Mouse (Mus musculus) forebrain, embryonic 13.5 days (tissue): ENCODE measurements at regions not wholly inside any gene's neighbourhood (a gene's known extent, or its start where the extent isn't known, plus 50 kb on each side); places are given as distances from the start of the nearest gene placed in this dataset.
A peak's percentile ranks its signal among the peaks of the same experiment; 100 is the strongest.

ENCODE experiments used
- ATAC-seq: fragments of 200-750 bp; cut with Nextera tagmentation; 2 replicates; pipeline ENCODE4 v1.8.0; 2017
- H3K27ac ChIP-seq: fragments of 300-500 bp; sonication (generic); 2 replicates; pipeline ENCODE4 v1.5.1; 2015; ENCODE audit warnings: inconsistent platforms, mild to moderate bottlenecking, moderate library complexity
- H3K27me3 ChIP-seq: fragments of 300-500 bp; sonication (generic); 2 replicates; pipeline ENCODE4 v1.6.1; 2015; ENCODE audit warnings: mild to moderate bottlenecking, inconsistent platforms
- H3K36me3 ChIP-seq: fragments of 300-500 bp; sonication (generic); 2 replicates; pipeline ENCODE4 v1.6.1; 2015; ENCODE audit warnings: mild to moderate bottlenecking, inconsistent platforms; ENCODE audit not compliant: poor library complexity, severe bottlenecking
- H3K4me1 ChIP-seq: fragments of 300-500 bp; sonication (generic); 2 replicates; pipeline ENCODE4 v1.6.1; 2015; ENCODE audit warnings: inconsistent platforms
- H3K4me2 ChIP-seq: fragments of 300-500 bp; sonication (generic); 2 replicates; pipeline ENCODE4 v1.6.1; 2015; ENCODE audit warnings: inconsistent platforms, mild to moderate bottlenecking, moderate library complexity
- H3K4me3 ChIP-seq: fragments of 300-500 bp; sonication (generic); 2 replicates; pipeline ENCODE4 v1.5.1; 2015; ENCODE audit warnings: mild to moderate bottlenecking, inconsistent platforms
- H3K9ac ChIP-seq: fragments of 300-500 bp; sonication (generic); 2 replicates; pipeline ENCODE4 v1.6.1; 2015; ENCODE audit warnings: mild to moderate bottlenecking, inconsistent platforms
- H3K9me3 ChIP-seq: fragments of 300-500 bp; sonication (generic); replicated peaks from 2 replicates; pipeline ENCODE4 v1.6.1; 2016; ENCODE audit warnings: inconsistent platforms
- WGBS: fragments of 180-500 bp; shearing (Covaris S2); methylation state at CpG from one replicate; pipeline ENCODE4 v1.1.7; 2015; 5-methylcytosine and 5-hydroxymethylcytosine counted together

DNA sequence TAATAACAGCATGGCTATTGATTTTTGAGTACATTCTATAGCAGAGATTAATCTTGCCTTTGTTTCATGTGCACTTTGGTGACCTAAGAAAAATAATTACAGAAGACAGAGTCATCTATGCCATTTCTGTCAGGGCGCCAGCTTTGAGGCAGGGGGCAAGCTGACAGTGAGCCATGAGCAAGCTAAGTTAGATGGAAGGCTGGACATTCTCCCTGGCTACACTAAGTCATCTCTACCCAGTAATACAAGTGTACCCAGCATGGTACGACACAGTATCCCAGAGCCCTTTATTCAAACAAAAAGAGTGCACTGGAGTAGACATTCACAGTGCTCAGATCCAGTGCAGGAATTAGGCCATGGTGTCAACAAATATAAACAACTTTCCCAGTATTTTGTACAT, 549.6 kb upstream of the Lcorl start:
- Histone ChIP-seq H3K9ac (no peak overlapping the region), H3K9me3 (no peaks in the 10 kb centered on the region), H3K36me3 (no peaks in the 10 kb centered on the region), H3K27ac (no peak overlapping the region), H3K4me2 (no peak overlapping the region), H3K4me3 (no peak overlapping the region), H3K4me1 (no peaks in the 10 kb centered on the region), H3K27me3 (no peaks in the 10 kb centered on the region)
- no peak for ATAC-seq
- WGBS: 67% methylated on average over 2 of the region's 2 CpGs

DNA sequence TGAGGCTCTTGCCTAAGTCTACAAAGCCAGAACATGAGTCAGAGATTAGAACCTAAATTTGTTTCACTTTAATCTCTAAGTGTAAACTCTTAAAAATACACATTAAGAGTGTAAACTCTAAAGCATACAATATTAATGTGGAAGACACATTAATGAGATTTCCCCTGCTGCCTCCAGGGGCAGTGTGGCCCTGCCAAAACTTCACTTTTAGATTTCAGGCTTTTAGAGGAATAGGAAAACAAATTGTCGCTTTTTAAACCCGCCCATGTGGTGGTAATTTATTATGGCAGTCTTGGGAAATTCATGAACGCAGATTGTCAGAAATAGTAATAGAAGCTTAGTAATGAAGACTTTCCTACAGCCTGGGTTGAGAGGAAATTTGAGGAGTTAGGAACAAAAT, 549.0 kb upstream of the Lcorl start:
- Histone ChIP-seq H3K9ac (no peak overlapping the region), H3K4me3 (no peak overlapping the region), H3K27ac (no peak overlapping the region), H3K27me3 (no peaks in the 10 kb centered on the region), H3K36me3 (no peaks in the 10 kb centered on the region), H3K4me2 (no peak overlapping the region), H3K4me1 (no peaks in the 10 kb centered on the region), H3K9me3 (no peaks in the 10 kb centered on the region)
- no peak for ATAC-seq
- WGBS: 56% methylated on average over 3 of the region's 3 CpGs

DNA sequence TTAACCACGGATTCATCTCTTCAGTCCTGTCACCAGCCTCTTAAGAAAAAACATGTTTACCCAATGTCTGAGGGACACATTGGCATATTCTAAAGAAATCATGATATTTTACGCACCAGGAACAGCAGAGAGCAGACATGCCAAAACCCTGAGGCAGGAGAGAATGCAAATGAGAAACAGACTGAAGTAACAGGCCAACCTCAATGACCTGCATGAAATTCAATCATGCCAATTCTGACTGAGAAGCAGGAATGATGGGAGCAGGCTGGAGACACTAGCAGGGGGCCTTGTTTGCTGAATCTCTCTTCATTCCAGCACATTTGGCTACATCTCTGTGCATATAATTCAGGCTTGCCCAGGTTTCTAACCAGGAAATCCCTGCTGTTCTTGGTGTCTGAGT, 529.2 kb upstream of the Lcorl start:
- H3K36me3 ChIP-seq: no peaks in the 10 kb centered on the region
- no peak overlapping the region for H3K4me3 ChIP-seq
- H3K9me3 ChIP-seq: no peaks in the 10 kb centered on the region
- no peak overlapping the region for H3K9ac ChIP-seq
- no peak for ATAC-seq
- no peaks in the 10 kb centered on the region for H3K27me3 ChIP-seq
- no peak overlapping the region for H3K4me2 ChIP-seq
- no peak overlapping the region for H3K27ac ChIP-seq
- 76% methylated on average over 2 of the region's 2 CpGs for WGBS
- no peaks in the 10 kb centered on the region for H3K4me1 ChIP-seq

DNA sequence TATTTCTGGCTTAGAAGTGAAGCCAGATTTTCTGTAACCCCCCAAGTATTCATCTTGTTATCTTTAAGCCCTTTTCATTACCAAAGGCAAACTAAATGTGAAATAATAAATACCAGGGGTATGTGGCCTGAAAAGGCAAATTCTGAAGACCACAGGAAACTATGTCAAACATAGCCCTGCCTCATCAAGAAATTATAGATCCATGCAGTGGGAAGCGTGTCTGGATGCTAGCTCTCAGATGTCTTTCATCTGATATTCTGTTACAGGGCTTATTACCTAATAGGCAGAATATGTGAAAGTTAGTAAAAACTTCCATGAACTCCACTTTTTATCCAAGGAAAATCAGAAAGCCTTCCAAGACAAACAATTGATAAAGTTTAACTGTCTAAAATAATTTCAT, 509.9 kb upstream of the Lcorl start:
- Histone ChIP-seq H3K36me3 (no peaks in the 10 kb centered on the region), H3K27ac (no peak overlapping the region), H3K27me3 (no peaks in the 10 kb centered on the region), H3K9ac (no peak overlapping the region), H3K4me3 (no peak overlapping the region), H3K9me3 (no peaks in the 10 kb centered on the region), H3K4me1 (no peaks in the 10 kb centered on the region), H3K4me2 (no peak overlapping the region)
- 94% methylated on average over 1 of the region's 1 CpGs for WGBS
- ATAC-seq: no peak

DNA sequence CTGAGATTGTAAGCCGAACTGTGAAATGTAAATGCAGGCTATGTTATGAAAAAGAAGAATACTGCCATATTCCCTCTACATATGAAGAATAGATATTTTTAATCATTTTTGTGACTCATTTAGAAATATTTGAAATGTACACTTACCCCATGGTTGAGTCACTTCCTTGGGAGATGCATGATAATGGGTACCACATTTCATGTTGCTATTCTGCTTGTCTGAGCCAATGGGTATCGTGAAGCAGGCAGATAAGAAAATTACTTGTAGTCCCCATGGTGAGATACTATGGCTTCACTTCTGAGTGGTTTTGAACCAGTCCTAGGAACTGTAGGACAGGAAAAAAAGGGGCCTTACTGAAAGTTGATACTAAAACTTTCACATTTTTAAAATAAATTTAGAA, 506.2 kb upstream of the Lcorl start:
- no peak overlapping the region for H3K4me2 ChIP-seq
- H3K27me3 ChIP-seq: no peaks in the 10 kb centered on the region
- no peak for ATAC-seq
- no peaks in the 10 kb centered on the region for H3K4me1 ChIP-seq
- H3K27ac ChIP-seq: no peak overlapping the region
- H3K9me3 ChIP-seq: no peaks in the 10 kb centered on the region
- H3K9ac ChIP-seq: no peak overlapping the region
- H3K36me3 ChIP-seq: no peaks in the 10 kb centered on the region
- WGBS: 97% methylated on average over 2 of the region's 2 CpGs
- H3K4me3 ChIP-seq: no peak overlapping the region

DNA sequence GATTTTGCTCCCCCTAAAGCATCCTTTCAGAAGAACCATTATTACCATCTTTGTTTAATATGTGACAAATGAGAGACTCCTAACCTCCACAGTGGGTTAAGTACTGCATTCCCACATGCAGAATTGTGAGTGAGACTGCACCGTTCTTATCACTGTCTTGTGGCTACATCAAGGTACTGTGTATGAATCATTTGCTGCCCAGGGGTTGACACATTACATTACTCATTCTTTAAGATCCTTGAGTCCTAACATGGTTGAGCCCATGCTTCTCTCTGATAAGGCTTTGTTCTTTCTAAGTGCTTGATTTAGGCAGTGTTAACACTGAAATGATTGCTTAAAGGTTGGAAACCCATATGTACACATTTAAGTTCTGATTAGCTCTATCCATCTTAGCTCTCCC, 504.2 kb upstream of the Lcorl start:
- Histone ChIP-seq H3K27ac (no peak overlapping the region), H3K4me2 (no peak overlapping the region), H3K27me3 (no peaks in the 10 kb centered on the region), H3K36me3 (no peaks in the 10 kb centered on the region), H3K4me1 (no peaks in the 10 kb centered on the region), H3K9ac (no peak overlapping the region), H3K9me3 (no peaks in the 10 kb centered on the region), H3K4me3 (no peak overlapping the region)
- no peak for ATAC-seq
- 91% methylated on average over 1 of the region's 1 CpGs for WGBS

DNA sequence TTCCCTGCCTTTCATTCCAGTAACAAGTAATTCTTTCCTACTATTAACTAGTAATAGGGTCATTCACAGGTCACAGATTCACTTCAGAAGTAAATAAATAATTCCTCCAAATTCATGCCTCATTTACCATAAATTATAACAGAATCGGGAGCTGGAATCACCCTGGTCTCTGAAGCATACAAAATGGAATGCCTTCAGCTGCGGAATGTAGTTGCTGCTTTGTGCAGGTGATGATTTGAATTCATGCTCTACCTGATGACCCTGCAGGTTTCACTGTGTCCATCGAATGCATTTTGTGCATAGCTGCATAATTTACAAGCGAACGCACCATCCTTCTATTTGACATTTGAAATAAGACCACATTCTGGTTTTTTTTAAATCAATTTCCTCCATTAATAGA, 491.0 kb upstream of the Lcorl start:
- no peaks in the 10 kb centered on the region for H3K27me3 ChIP-seq
- no peak overlapping the region for H3K27ac ChIP-seq
- WGBS: 39% methylated on average over 5 of the region's 5 CpGs
- ATAC-seq: no peak
- H3K4me3 ChIP-seq: no peak overlapping the region
- H3K36me3 ChIP-seq: no peaks in the 10 kb centered on the region
- no peaks in the 10 kb centered on the region for H3K9me3 ChIP-seq
- H3K4me1 ChIP-seq: peaks cover 3% of the 10 kb centered on the region; the same call in 1 of the 2 replicates
- no peak overlapping the region for H3K4me2 ChIP-seq
- no peak overlapping the region for H3K9ac ChIP-seq

DNA sequence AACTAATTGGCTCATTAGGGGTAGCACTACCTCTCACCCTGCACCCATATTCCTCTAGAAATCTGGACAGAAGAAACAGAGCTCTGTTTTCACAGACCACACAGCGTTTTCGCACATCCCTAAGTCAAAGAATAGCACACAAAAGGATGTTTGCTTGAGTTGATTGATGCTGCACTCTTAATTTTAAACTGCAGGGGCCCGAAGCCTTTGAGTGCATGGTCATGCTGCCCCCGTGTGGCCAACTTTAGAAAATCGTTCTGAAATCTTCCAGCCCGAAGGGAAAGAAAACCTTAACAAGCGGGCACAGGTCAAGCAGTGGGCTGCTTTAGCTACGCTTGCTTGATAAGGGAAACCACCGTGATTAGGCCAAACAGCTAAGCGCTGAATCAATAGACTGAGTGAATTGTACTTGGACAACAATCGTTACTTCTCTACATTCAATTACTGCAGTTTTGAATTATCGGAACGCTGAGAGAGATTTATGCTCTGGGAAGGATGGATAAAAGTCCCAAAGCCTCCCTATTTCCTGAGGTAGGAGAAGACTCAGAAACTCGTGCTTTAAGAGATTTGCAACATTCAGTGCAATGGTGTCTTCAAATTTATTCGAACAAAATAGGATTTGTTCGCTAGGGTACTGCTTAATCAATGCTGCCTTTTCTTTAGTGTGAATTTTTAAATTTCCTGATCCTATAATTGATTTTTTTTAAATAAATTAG, 490.1 kb upstream of the Lcorl start:
- Histone ChIP-seq H3K9ac (0 out of 2 replicates have a peak overlapping the region, but pooled peaks have one; percentile 48), H3K4me1 (peaks cover 3% of the 10 kb centered on the region; the same call in 1 of the 2 replicates), H3K27me3 (no peaks in the 10 kb centered on the region), H3K27ac (peak overlapping the region; percentile 48; the same call in 1 of the 2 replicates), H3K4me3 (no peak overlapping the region), H3K9me3 (no peaks in the 10 kb centered on the region), H3K4me2 (peak overlapping the region; percentile 50), H3K36me3 (no peaks in the 10 kb centered on the region)
- ATAC-seq: peak; percentile 94
- WGBS: 14% methylated on average over 16 of the region's 16 CpGs

DNA sequence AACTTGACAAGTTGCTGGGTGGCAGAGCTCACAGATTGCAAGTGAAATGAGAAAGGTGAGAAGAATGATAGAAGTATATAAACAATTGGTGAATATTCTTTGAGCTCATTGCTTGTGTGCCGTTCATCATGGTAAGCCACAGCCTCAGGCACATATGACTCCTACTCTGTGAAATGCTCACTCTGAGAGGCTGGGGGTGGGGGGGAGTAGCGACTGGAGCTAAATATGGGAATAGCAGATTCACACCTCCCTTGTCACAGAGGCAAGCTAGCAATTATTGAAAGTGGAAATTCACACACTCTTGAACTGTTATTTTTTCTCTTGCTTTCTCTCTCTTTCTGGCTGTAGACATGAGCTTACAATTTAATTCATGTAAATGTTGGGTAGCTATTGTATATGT, 481.0 kb upstream of the Lcorl start:
- H3K9me3 ChIP-seq: no peaks in the 10 kb centered on the region
- H3K9ac ChIP-seq: no peak overlapping the region
- H3K4me2 ChIP-seq: no peak overlapping the region
- H3K27me3 ChIP-seq: no peaks in the 10 kb centered on the region
- no peaks in the 10 kb centered on the region for H3K36me3 ChIP-seq
- H3K27ac ChIP-seq: no peak overlapping the region
- no peak for ATAC-seq
- no peak overlapping the region for H3K4me3 ChIP-seq
- 76% methylated on average over 2 of the region's 2 CpGs for WGBS
- no peaks in the 10 kb centered on the region for H3K4me1 ChIP-seq

DNA sequence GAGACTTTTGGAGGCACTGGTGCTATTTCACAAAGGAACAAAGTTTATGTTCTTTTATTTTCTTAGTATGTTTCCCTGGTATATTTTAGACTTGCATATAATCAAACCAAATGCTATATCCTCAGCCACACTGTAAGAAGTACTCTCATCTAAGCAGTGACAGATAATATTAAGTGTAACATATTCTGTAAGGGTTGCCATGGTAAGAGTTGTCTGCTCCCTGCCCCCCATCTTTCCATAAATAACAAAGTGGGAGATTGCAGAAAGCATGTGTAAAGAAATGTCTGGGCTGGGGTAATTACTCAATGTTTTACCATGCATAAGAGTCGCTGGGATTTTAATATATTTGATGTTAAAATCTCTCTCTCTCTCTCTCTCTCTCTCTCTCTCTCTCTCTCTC, 473.5 kb upstream of the Lcorl start:
- no peak overlapping the region for H3K4me3 ChIP-seq

More for the DNA sequence above, 473.5 kb upstream of the Lcorl start:
- Histone ChIP-seq H3K4me1 (no peaks in the 10 kb centered on the region), H3K9ac (no peak overlapping the region), H3K36me3 (no peaks in the 10 kb centered on the region), H3K27me3 (no peaks in the 10 kb centered on the region), H3K4me2 (no peak overlapping the region), H3K27ac (no peak overlapping the region), H3K9me3 (no peaks in the 10 kb centered on the region)
- WGBS: 74% methylated on average over 1 of the region's 1 CpGs
- ATAC-seq: peak; percentile 59; the same call in 1 of the 2 replicates
